Mouse (Mus musculus) kidney, adult 2 months (tissue): ENCODE data around the gene Ror2. TPM values are rescaled to one million over a fixed set of nuclear protein-coding genes. Genes with fewer than 3 reads are reported as not detected.

Experiments
- DNase-seq: peaks from one replicate; pipeline ENCODE4 v3.0.0; 2021
- H3K27ac ChIP-seq: fragments of 200-500 bp; 2 replicates; pipeline ENCODE4 v1.5.1; 2012; ENCODE audit warnings: low read depth, low read length, control low read depth, inconsistent platforms; ENCODE audit not compliant: insufficient read depth
- H3K27me3 ChIP-seq: fragments of 200-500 bp; replicated peaks from 2 replicates; pipeline ENCODE4 v1.6.1; 2012; ENCODE audit warnings: mild to moderate bottlenecking, moderate library complexity, low read length, inconsistent platforms; ENCODE audit not compliant: control insufficient read depth, insufficient read depth
- H3K36me3 ChIP-seq: fragments of 200-500 bp; 2 replicates; pipeline ENCODE4 v1.6.1; 2012; ENCODE audit warnings: mild to moderate bottlenecking, moderate library complexity, low read length, inconsistent platforms; ENCODE audit not compliant: control insufficient read depth, insufficient read depth
- H3K4me1 ChIP-seq: fragments of 200-500 bp; 2 replicates; pipeline ENCODE4 v1.6.1; 2011; ENCODE audit warnings: low read length; ENCODE audit not compliant: control insufficient read depth, insufficient read depth
- H3K4me3 ChIP-seq: fragments of 200-500 bp; 2 replicates; pipeline ENCODE4 v1.5.1; 2011; ENCODE audit warnings: mild to moderate bottlenecking, low read depth, low read length, control low read depth; ENCODE audit not compliant: insufficient read depth
- CTCF ChIP-seq: fragments of 200-500 bp; conservative IDR thresholded peaks from 2 replicates; pipeline ENCODE4 v1.5.1; 2011; ENCODE audit warnings: low read depth, mild to moderate bottlenecking, control low read depth, low read length, moderate library complexity, mixed read lengths; ENCODE audit not compliant: insufficient read depth, insufficient read length
- POLR2A ChIP-seq: fragments of 200-500 bp; IDR thresholded peaks from one replicate; pipeline ENCODE4 v1.6.1; 2011; ENCODE audit warnings: low read depth, low read length, control low read depth
- WGBS: fragments of 180-500 bp; shearing (Covaris S2); methylation state at CpG from one replicate; pipeline ENCODE4 v1.1.7; 2018; 5-methylcytosine and 5-hydroxymethylcytosine counted together
- polyA plus RNA-seq: library from polyadenylated mRNA; depleted of rRNA; stranded (reverse); fragments of >200 nt; gene quantifications from 2 replicates; pipeline ENCODE4 v1.2.3, GENCODE M21; 2012

Ror2 gene
- polyA plus RNA-seq, 1 experiment = 3.7 TPM

GRCm38 (mm10) chr13:53122085-53122484, 163.8 kb downstream of the Ror2 start:
- H3K4me1 ChIP-seq = no peaks in the 10 kb centered on the region
- H3K27ac ChIP-seq = no peak overlapping the region
- H3K36me3 ChIP-seq = no peaks in the 10 kb centered on the region
- DNase-seq = peak; percentile 60
- 68% methylated on average over 8 of the region's 8 CpGs for WGBS
- TF ChIP-seq CTCF = no peak
- TF ChIP-seq POLR2A = no peak
- H3K4me3 ChIP-seq = no peak overlapping the region
- H3K27me3 ChIP-seq = no peaks in the 10 kb centered on the region

GRCm38 (mm10) chr13:53120906-53121305, 165.0 kb downstream of the Ror2 start:
- no peaks in the 10 kb centered on the region for H3K27me3 ChIP-seq
- WGBS = 52% methylated on average over 11 of the region's 11 CpGs
- no peaks in the 10 kb centered on the region for H3K36me3 ChIP-seq
- H3K4me1 ChIP-seq = no peaks in the 10 kb centered on the region
- DNase-seq = peak; percentile 27
- no peak for TF ChIP-seq POLR2A
- no peak for TF ChIP-seq CTCF
- H3K4me3 ChIP-seq = no peak overlapping the region
- H3K27ac ChIP-seq = no peak overlapping the region

- WGBS = 13% methylated on average over 10 of the region's 10 CpGs
- no peaks in the 10 kb centered on the region for H3K27me3 ChIP-seq
- TF ChIP-seq CTCF (peak; percentile 86), POLR2A (no peak)
- H3K4me3 ChIP-seq = no peak overlapping the region
- no peak overlapping the region for H3K27ac ChIP-seq
- peak; percentile 87 for DNase-seq
- no peaks in the 10 kb centered on the region for H3K36me3 ChIP-seq
- H3K4me1 ChIP-seq = no peaks in the 10 kb centered on the region
Measured at GRCm38 (mm10) chr13:53119586-53120426, 166.1 kb downstream of the Ror2 start.

- H3K4me1 ChIP-seq = no peaks in the 10 kb centered on the region
- peak; percentile 57 for DNase-seq
- TF ChIP-seq POLR2A = no peak
- peak; percentile 58 for TF ChIP-seq CTCF
- H3K27me3 ChIP-seq = no peaks in the 10 kb centered on the region
- WGBS = 86% methylated on average over 13 of the region's 13 CpGs
- H3K27ac ChIP-seq = no peak overlapping the region
- no peaks in the 10 kb centered on the region for H3K36me3 ChIP-seq
- no peak overlapping the region for H3K4me3 ChIP-seq
Measured at GRCm38 (mm10) chr13:53118398-53118797, 167.5 kb downstream of the Ror2 start.

- Histone ChIP-seq H3K36me3 (no peaks in the 10 kb centered on the region), H3K4me3 (no peak overlapping the region), H3K4me1 (no peaks in the 10 kb centered on the region), H3K27me3 (no peaks in the 10 kb centered on the region), H3K27ac (no peak overlapping the region)
- no peak for DNase-seq
- TF ChIP-seq CTCF (no peak), POLR2A (no peak)
- 87% methylated on average over 7 of the region's 7 CpGs for WGBS
Measured at GRCm38 (mm10) chr13:53117921-53118320, 168.0 kb downstream of the Ror2 start.

GRCm38 (mm10) chr13:53110249-53110578, 175.7 kb downstream of the Ror2 start:
- no peak for TF ChIP-seq POLR2A
- no peak for TF ChIP-seq CTCF
- H3K27ac ChIP-seq = no peak overlapping the region
- H3K27me3 ChIP-seq = no peaks in the 10 kb centered on the region
- no peaks in the 10 kb centered on the region for H3K36me3 ChIP-seq
- WGBS = 89% methylated on average over 16 of the region's 16 CpGs
- no peak for DNase-seq
- no peaks in the 10 kb centered on the region for H3K4me1 ChIP-seq
- H3K4me3 ChIP-seq = no peak overlapping the region

- no peaks in the 10 kb centered on the region for H3K36me3 ChIP-seq
- no peaks in the 10 kb centered on the region for H3K4me1 ChIP-seq
- peak; percentile 91 for DNase-seq
- no peaks in the 10 kb centered on the region for H3K27me3 ChIP-seq
- H3K27ac ChIP-seq = no peak overlapping the region
- H3K4me3 ChIP-seq = no peak overlapping the region
- peak; percentile 88; the same call in 1 of the 2 replicates for TF ChIP-seq CTCF
- TF ChIP-seq POLR2A = no peak
- 20% methylated on average over 17 of the region's 17 CpGs for WGBS
Measured at GRCm38 (mm10) chr13:53109560-53110248, 176.2 kb downstream of the Ror2 start.
